In genomic region chr17:13681686-13682085, GRCm38 (mm10) we compare ENCODE assay signal across 8 mouse cellular contexts.
A peak's percentile ranks its signal among the peaks of the same experiment; 100 is the strongest.
DNase-seq lines count a peak whose midpoint lies in the region; ATAC-seq and TF ChIP-seq lines count a peak whose summit lies in the region.

No protein-coding gene starts in this region.

- TF ChIP-seq CTCF in thymus, adult 2 months (IDR thresholded peaks at IDR 0.05; ENCODE audit: borderline replicate concordance, control insufficient read depth, extremely low read depth, insufficient read depth, low read length, poor library complexity) = no peak

- H3K4me1 ChIP-seq in heart, embryonic 11.5 days (ENCODE audit: control insufficient read depth, insufficient read depth, low read length) = peaks cover 34% of the 10 kb centered on the region
- peaks cover 28% of the 10 kb centered on the region for H3K4me1 ChIP-seq in lung, embryonic 16.5 days (replicated peaks; ENCODE audit: control insufficient read depth, insufficient read depth, low read length)
- peaks cover 33% of the 10 kb centered on the region for H3K4me1 ChIP-seq in forebrain, embryonic 14.5 days (ENCODE audit: control insufficient read depth, insufficient read depth, low read length)
- H3K4me1 ChIP-seq in stomach, embryonic 16.5 days (ENCODE audit: control insufficient read depth, insufficient read depth, low read length) = 0 out of 2 replicates have a peak, but pooled peaks cover 7% of the 10 kb centered on the region
- peaks cover 25% of the 10 kb centered on the region for H3K4me1 ChIP-seq in thymus, adult 2 months (replicated peaks; ENCODE audit: control insufficient read depth, insufficient read depth, low read length)

- no peak for DNase-seq in heart, postnatal 14 days
- no peak for DNase-seq in lung, postnatal 36 days
- DNase-seq in forebrain, embryonic 14.5 days (ENCODE audit: low spot score) = no peak
- DNase-seq in thymus, adult 2 months = no peak
- DNase-seq in right cerebral cortex, postnatal 36 days (ENCODE audit: low spot score in 2 of 2) = no peak

- TF ChIP-seq POLR2A in thymus, adult 2 months (IDR thresholded peaks at IDR 0.05; ENCODE audit: control insufficient read depth, extremely low read depth, insufficient read depth, low read length, poor library complexity) = no peak

- no peak overlapping the region for H3K4me3 ChIP-seq in heart, embryonic 11.5 days (ENCODE audit: low read depth, low read length)
- no peak overlapping the region for H3K4me3 ChIP-seq in lung, embryonic 16.5 days (ENCODE audit: low read length)
- peak overlapping the region; percentile 21; the same call in 1 of the 2 replicates for H3K4me3 ChIP-seq in forebrain, embryonic 14.5 days (ENCODE audit: low read depth, low read length)
- H3K4me3 ChIP-seq in stomach, embryonic 16.5 days (replicated peaks; ENCODE audit: low read length) = peak overlapping the region; percentile 48
- H3K4me3 ChIP-seq in thymus, adult 2 months (ENCODE audit: control insufficient read depth, insufficient read depth, low read length) = no peak overlapping the region

- H3K4me2 ChIP-seq in heart, embryonic 11.5 days = peak overlapping the region; percentile 61
- peak overlapping the region; percentile 49; the same call in 1 of the 2 replicates for H3K4me2 ChIP-seq in lung, embryonic 16.5 days (ENCODE audit: low read depth, low read length)
- peak overlapping the region; percentile 36; the same call in 1 of the 2 replicates for H3K4me2 ChIP-seq in forebrain, embryonic 14.5 days (ENCODE audit: low read length)
- peak overlapping the region; percentile 54 for H3K4me2 ChIP-seq in stomach, embryonic 16.5 days (ENCODE audit: low read depth, low read length)

- WGBS in heart, embryonic 11.5 days (ENCODE audit: insufficient replicate concordance) = 78% methylated on average over 6 of the region's 6 CpGs
- WGBS in lung, embryonic 16.5 days = 87% methylated on average over 5 of the region's 6 CpGs
- 91% methylated on average over 4 of the region's 6 CpGs for WGBS in forebrain, embryonic 14.5 days
- 81% methylated on average over 5 of the region's 6 CpGs for WGBS in stomach, embryonic 16.5 days
- WGBS in thymus, adult 2 months = 84% methylated on average over 6 of the region's 6 CpGs

- no peaks in the 10 kb centered on the region for H3K36me3 ChIP-seq in heart, embryonic 11.5 days (ENCODE audit: control insufficient read depth, insufficient read depth, low read length)
- H3K36me3 ChIP-seq in lung, embryonic 16.5 days (ENCODE audit: control insufficient read depth, insufficient read depth, low read length) = no peaks in the 10 kb centered on the region
- H3K36me3 ChIP-seq in forebrain, embryonic 14.5 days (ENCODE audit: control insufficient read depth, insufficient read depth, low read length) = no peaks in the 10 kb centered on the region
- no peaks in the 10 kb centered on the region for H3K36me3 ChIP-seq in stomach, embryonic 16.5 days (ENCODE audit: control insufficient read depth, insufficient read depth, low read length)
- H3K36me3 ChIP-seq in thymus, adult 2 months (ENCODE audit: control insufficient read depth, insufficient read depth, low read length) = no peaks in the 10 kb centered on the region

- intact Hi-C loops in heart, postnatal 14 days (cut with DNase I) = loop anchor here (2.0 to 5.0 kb wide), 4 partner anchors 61 to 209 kb away; partner anchors contain the start of genes Afdn and Tcte2

- peak overlapping the region; percentile 41; the same call in 1 of the 2 replicates for H3K27ac ChIP-seq in heart, embryonic 11.5 days (ENCODE audit: low read depth, low read length)
- no peak overlapping the region for H3K27ac ChIP-seq in lung, embryonic 16.5 days (ENCODE audit: low read length)
- H3K27ac ChIP-seq in forebrain, embryonic 14.5 days (ENCODE audit: low read depth, low read length) = peak overlapping the region; percentile 77; the same call in 1 of the 2 replicates
- peak overlapping the region; percentile 98 for H3K27ac ChIP-seq in stomach, embryonic 16.5 days (ENCODE audit: low read length)
- no peak overlapping the region for H3K27ac ChIP-seq in thymus, adult 2 months (ENCODE audit: control insufficient read depth, insufficient read depth, low read length)

- H3K9me3 ChIP-seq in heart, embryonic 11.5 days (replicated peaks; ENCODE audit: control insufficient read depth, low read length) = no peaks in the 10 kb centered on the region
- no peaks in the 10 kb centered on the region for H3K9me3 ChIP-seq in lung, embryonic 16.5 days (ENCODE audit: control insufficient read depth, low read length)
- H3K9me3 ChIP-seq in forebrain, embryonic 14.5 days (replicated peaks; ENCODE audit: control insufficient read depth, low read length) = no peaks in the 10 kb centered on the region
- H3K9me3 ChIP-seq in stomach, embryonic 16.5 days (replicated peaks; ENCODE audit: control insufficient read depth, low read length) = no peaks in the 10 kb centered on the region

- no peaks in the 10 kb centered on the region for H3K27me3 ChIP-seq in heart, embryonic 11.5 days (ENCODE audit: control insufficient read depth, insufficient read depth, low read length)
- H3K27me3 ChIP-seq in lung, embryonic 16.5 days (ENCODE audit: control insufficient read depth, insufficient read depth, low read depth, low read length) = no peaks in the 10 kb centered on the region
- no peaks in the 10 kb centered on the region for H3K27me3 ChIP-seq in forebrain, embryonic 14.5 days (replicated peaks; ENCODE audit: control insufficient read depth, insufficient read depth, low read length)
- no peaks in the 10 kb centered on the region for H3K27me3 ChIP-seq in stomach, embryonic 16.5 days (ENCODE audit: control insufficient read depth, insufficient read depth, low read length)
- no peaks in the 10 kb centered on the region for H3K27me3 ChIP-seq in thymus, adult 2 months (ENCODE audit: control insufficient read depth, insufficient read depth, low read length)

- no peak overlapping the region for H3K9ac ChIP-seq in heart, embryonic 11.5 days (ENCODE audit: low read depth, low read length)
- H3K9ac ChIP-seq in lung, embryonic 16.5 days (ENCODE audit: low read length) = no peak overlapping the region
- H3K9ac ChIP-seq in forebrain, embryonic 14.5 days (ENCODE audit: low read length) = no peak overlapping the region
- no peak overlapping the region for H3K9ac ChIP-seq in stomach, embryonic 16.5 days (ENCODE audit: low read length)

- no peak for ATAC-seq in heart, embryonic 11.5 days (replicated peaks; ENCODE audit: insufficient number of reproducible peaks, low FRiP score, low TSS enrichment)
- ATAC-seq in lung, embryonic 16.5 days (ENCODE audit: low read depth) = no peak
- no peak for ATAC-seq in forebrain, embryonic 14.5 days
- no peak for ATAC-seq in stomach, embryonic 16.5 days (ENCODE audit: insufficient read depth, low FRiP score)

Comparison
In these comparisons a context has a peak if more than half of its experiments do, and no peak if none do; other contexts are left out.
1. H3K27ac ChIP-seq: peak in heart, embryonic 11.5 days (single experiment), forebrain, embryonic 14.5 days (single experiment) and stomach, embryonic 16.5 days (single experiment); none in lung, embryonic 16.5 days (single experiment) and thymus, adult 2 months (single experiment).
2. H3K4me3 ChIP-seq: peak in forebrain, embryonic 14.5 days (single experiment) and stomach, embryonic 16.5 days (single experiment); none in heart, embryonic 11.5 days (single experiment), lung, embryonic 16.5 days (single experiment) and thymus, adult 2 months (single experiment).
3. Peak in every context shown above with its lines, with median percentiles within 50 percentile points of each other: H3K4me2 ChIP-seq.